Mouse (Mus musculus) bone marrow, adult 2 months (tissue): ENCODE measurements around the gene Tescl.

ENCODE experiments used
- CTCF ChIP-seq: fragments of 200-500 bp; IDR thresholded peaks from 2 replicates; pipeline ENCODE4 v1.5.1; 2011; ENCODE audit warnings: low read length, control low read depth; ENCODE audit not compliant: control insufficient read depth, insufficient read depth
- POLR2A ChIP-seq: fragments of 200-500 bp; IDR thresholded peaks from 2 replicates; pipeline ENCODE4 v1.6.1; 2011; ENCODE audit warnings: low read depth, mild to moderate bottlenecking, control low read depth, low read length, borderline replicate concordance; ENCODE audit not compliant: control insufficient read depth

GRCm38 (mm10) chr7:24363228-24363627 lies 29.5 kb upstream of the Tescl start:
- TF ChIP-seq POLR2A: no peak
- TF ChIP-seq CTCF: peak; percentile 40
